8 mouse cellular contexts compared by ENCODE assay signal in the genomic region with DNA sequence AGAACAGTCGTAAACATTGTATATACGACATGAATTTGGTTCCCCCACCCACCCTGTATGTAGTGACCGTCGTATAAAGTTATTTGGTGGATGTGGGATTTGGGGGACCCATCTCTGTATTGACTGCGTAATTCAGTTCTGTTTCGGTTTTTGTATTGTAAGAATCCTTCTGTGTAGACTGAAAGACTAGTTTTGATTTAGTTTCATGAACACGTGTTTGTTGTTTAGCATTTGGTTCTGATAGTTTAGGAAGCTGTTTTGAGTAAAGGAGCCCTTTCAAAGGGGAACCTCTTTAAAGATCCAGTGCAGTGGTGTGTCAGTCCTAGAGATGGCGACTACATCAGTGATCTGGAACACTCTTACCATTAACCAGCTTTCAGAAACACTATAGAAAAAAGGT. TPM values are rescaled to one million over a fixed set of nuclear protein-coding genes. Genes with fewer than 3 reads are reported as not detected.
A peak's percentile ranks its signal among the peaks of the same experiment; 100 is the strongest.
DNase-seq lines count a peak whose midpoint lies in the region; ATAC-seq and TF ChIP-seq lines count a peak whose summit lies in the region.

No protein-coding gene starts in this region.

- H3K27ac ChIP-seq in kidney, postnatal 0 days = no peak overlapping the region
- no peak overlapping the region for H3K27ac ChIP-seq in embryonic facial prominence, embryonic 11.5 days (replicated peaks; ENCODE audit: low read depth, low read length)
- no peak overlapping the region for H3K27ac ChIP-seq in intestine, embryonic 15.5 days
- no peak overlapping the region for H3K27ac ChIP-seq in neural tube, embryonic 12.5 days

- no peaks in the 10 kb centered on the region for H3K36me3 ChIP-seq in kidney, postnatal 0 days (ENCODE audit: insufficient read depth, low read length)
- no peaks in the 10 kb centered on the region for H3K36me3 ChIP-seq in embryonic facial prominence, embryonic 11.5 days (replicated peaks; ENCODE audit: control insufficient read depth, insufficient read depth, low read depth, low read length)
- no peaks in the 10 kb centered on the region for H3K36me3 ChIP-seq in intestine, embryonic 15.5 days
- no peaks in the 10 kb centered on the region for H3K36me3 ChIP-seq in neural tube, embryonic 12.5 days

- no peak for DNase-seq in kidney, postnatal 0 days (ENCODE audit: low spot score)
- no peak for DNase-seq in kidney, postnatal 25 days
- no peak for DNase-seq in embryonic facial prominence, embryonic 11.5 days (ENCODE audit: low spot score)
- DNase-seq in thymus, postnatal 14 days = no peak
- DNase-seq in testis, postnatal 10 days (ENCODE audit: low spot score) = no peak
- DNase-seq in right cerebral cortex, postnatal 25 days = no peak

- peaks cover 8% of the 10 kb centered on the region for H3K27me3 ChIP-seq in kidney, postnatal 0 days (ENCODE audit: insufficient read depth, low read length)
- H3K27me3 ChIP-seq in embryonic facial prominence, embryonic 11.5 days (ENCODE audit: control insufficient read depth, insufficient read depth, low read length) = no peaks in the 10 kb centered on the region
- H3K27me3 ChIP-seq in intestine, embryonic 15.5 days (replicated peaks) = no peaks in the 10 kb centered on the region
- H3K27me3 ChIP-seq in neural tube, embryonic 12.5 days (replicated peaks) = no peaks in the 10 kb centered on the region

- H3K4me1 ChIP-seq in kidney, postnatal 0 days (replicated peaks; ENCODE audit: insufficient read depth, low read length) = peaks cover 11% of the 10 kb centered on the region; the same call in 1 of the 2 replicates
- no peaks in the 10 kb centered on the region for H3K4me1 ChIP-seq in embryonic facial prominence, embryonic 11.5 days (ENCODE audit: control insufficient read depth, insufficient read depth, low read length)
- peaks cover 15% of the 10 kb centered on the region; the same call in 1 of the 2 replicates for H3K4me1 ChIP-seq in intestine, embryonic 15.5 days (replicated peaks)
- peaks cover 16% of the 10 kb centered on the region for H3K4me1 ChIP-seq in neural tube, embryonic 12.5 days

- TF ChIP-seq CTCF in kidney, postnatal 0 days (IDR thresholded peaks at IDR 0.05; ENCODE audit: low read depth) = no peak

- no peak for ATAC-seq in kidney, postnatal 0 days (replicated peaks; ENCODE audit: low FRiP score, low read depth)
- ATAC-seq in embryonic facial prominence, embryonic 11.5 days (replicated peaks; ENCODE audit: insufficient number of reproducible peaks, low FRiP score, low TSS enrichment, low read depth) = no peak
- no peak for ATAC-seq in intestine, embryonic 15.5 days
- no peak for ATAC-seq in neural tube, embryonic 12.5 days (ENCODE audit: low FRiP score, low read depth)

- peak overlapping the region; percentile 93 for H3K4me3 ChIP-seq in kidney, postnatal 0 days (replicated peaks; ENCODE audit: low read depth, low read length)
- H3K4me3 ChIP-seq in embryonic facial prominence, embryonic 11.5 days (ENCODE audit: low read depth, low read length) = peak overlapping the region; percentile 94
- H3K4me3 ChIP-seq in intestine, embryonic 15.5 days (replicated peaks) = peak overlapping the region; percentile 92
- peak overlapping the region; percentile 91 for H3K4me3 ChIP-seq in neural tube, embryonic 12.5 days

- H3K9ac ChIP-seq in kidney, postnatal 0 days (ENCODE audit: low read depth, low read length) = peak overlapping the region; percentile 97
- H3K9ac ChIP-seq in embryonic facial prominence, embryonic 11.5 days (replicated peaks; ENCODE audit: low read length) = peak overlapping the region; percentile 80
- H3K9ac ChIP-seq in intestine, embryonic 15.5 days = peak overlapping the region; percentile 93
- peak overlapping the region; percentile 94 for H3K9ac ChIP-seq in neural tube, embryonic 12.5 days

- H3K4me2 ChIP-seq in kidney, postnatal 0 days (ENCODE audit: low read length) = peak overlapping the region; percentile 92
- H3K4me2 ChIP-seq in embryonic facial prominence, embryonic 11.5 days (ENCODE audit: low read depth, low read length) = peak overlapping the region; percentile 80
- H3K4me2 ChIP-seq in intestine, embryonic 15.5 days (replicated peaks) = peak overlapping the region; percentile 85
- peak overlapping the region; percentile 82 for H3K4me2 ChIP-seq in neural tube, embryonic 12.5 days (replicated peaks)

- 23% methylated on average over 8 of the region's 8 CpGs for WGBS in kidney, postnatal 0 days
- 14% methylated on average over 8 of the region's 8 CpGs for WGBS in embryonic facial prominence, embryonic 11.5 days
- WGBS in intestine, embryonic 15.5 days = 26% methylated on average over 8 of the region's 8 CpGs
- WGBS in neural tube, embryonic 12.5 days = 21% methylated on average over 8 of the region's 8 CpGs

- H3K9me3 ChIP-seq in kidney, postnatal 0 days (replicated peaks; ENCODE audit: low read length) = no peaks in the 10 kb centered on the region
- H3K9me3 ChIP-seq in embryonic facial prominence, embryonic 11.5 days (replicated peaks; ENCODE audit: control insufficient read depth, low read length) = no peaks in the 10 kb centered on the region
- H3K9me3 ChIP-seq in intestine, embryonic 15.5 days = no peaks in the 10 kb centered on the region
- H3K9me3 ChIP-seq in neural tube, embryonic 12.5 days = no peaks in the 10 kb centered on the region

RNA-seq across cellular contexts. Expression of a gene that starts 1.4 kb away (rescaled TPM):
- 28.3 and 29.6 TPM in 2 replicates for polyA plus RNA-seq in kidney, postnatal 0 days (2015; fragmentation: Nextera tagmentation; extraction: Ambion mirVana)
- polyA plus RNA-seq in embryonic facial prominence, embryonic 11.5 days (2014; fragmentation: Nextera tagmentation; extraction: Ambion mirVana) = 40.2 and 47.9 TPM in 2 replicates
- 32.6 and 36.9 TPM in 2 replicates for polyA plus RNA-seq in intestine, embryonic 15.5 days (2015; fragmentation: Nextera tagmentation; extraction: Ambion mirVana)
- polyA plus RNA-seq in neural tube, embryonic 12.5 days (2016; fragmentation: Nextera tagmentation; extraction: Ambion mirVana) = 54.5 and 55.5 TPM in 2 replicates
